Mouse (Mus musculus): ENCODE data around the gene Hmbs.

DNA sequence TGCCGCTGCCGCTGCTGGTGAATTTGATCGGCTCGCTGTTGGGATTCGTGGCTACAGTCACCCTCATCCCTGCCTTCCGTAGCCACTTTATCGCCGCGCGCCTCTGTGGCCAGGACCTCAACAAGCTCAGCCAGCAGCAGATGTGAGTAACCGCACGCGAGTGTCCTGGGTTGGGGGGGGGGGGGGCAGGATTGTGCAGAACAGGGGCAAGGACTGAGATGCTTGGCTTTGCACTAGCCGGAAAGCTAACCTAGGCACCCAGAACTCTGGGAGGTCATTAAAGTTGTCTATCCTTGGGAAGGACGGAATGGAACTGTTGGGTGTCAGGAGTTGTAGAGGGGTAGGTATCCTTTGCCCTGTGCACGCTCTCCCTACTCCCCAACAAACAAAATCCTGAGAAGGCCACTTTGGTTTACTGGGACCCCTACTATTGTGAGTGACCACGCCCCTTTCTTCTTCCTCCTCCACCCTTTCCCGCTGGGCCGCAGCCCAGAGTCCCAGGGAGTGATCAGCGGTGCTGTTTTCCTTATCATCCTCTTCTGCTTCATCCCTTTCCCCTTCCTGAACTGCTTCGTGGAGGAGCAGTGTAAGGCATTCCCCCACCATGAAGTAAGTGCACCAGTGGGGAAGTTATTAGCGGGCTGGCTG lies 16.8 kb downstream of the Hmbs start:
- no peak for TF ChIP-seq GATA1 (IDR thresholded peaks at IDR 0.05; ENCODE audit: borderline replicate concordance, low read length)
- TF ChIP-seq FLI1 (IDR thresholded peaks at IDR 0.05; ENCODE audit: low read length), result no peak
